Mouse (Mus musculus): ENCODE results near the gene Hectd1.

The Hectd1 gene

GRCm38 (mm10) chr12:51829290-51830076 lies at the start of gene Hectd1:
Hectd1 (minus strand) TSS chr12:51829536.
- peak; percentile 80 to 85 for DNase-seq

GRCm38 (mm10) chr12:51871446-51872144 lies 42.3 kb upstream of the Hectd1 start:
- DNase-seq: no peak

DNA sequence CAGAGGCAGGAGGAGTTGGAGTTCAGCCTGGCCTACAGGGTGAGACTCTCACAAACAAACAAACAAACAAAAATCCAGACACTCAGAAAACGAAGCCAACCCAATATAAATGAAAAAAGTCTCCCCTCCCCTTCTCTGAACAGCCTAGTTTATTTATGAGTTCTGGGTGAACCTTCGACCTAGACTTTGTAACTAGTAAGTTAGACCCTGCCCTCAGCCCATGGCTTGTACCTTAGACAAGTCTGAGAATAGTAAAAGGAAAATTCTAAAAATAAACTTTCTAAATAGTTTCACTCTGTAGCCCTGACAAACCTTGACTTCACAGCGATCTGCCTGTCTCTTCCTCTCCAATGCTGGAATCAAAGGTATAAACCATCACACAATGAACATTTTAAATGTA lies 40.2 kb upstream of the Hectd1 start:
- DNase-seq: no peak

GRCm38 (mm10) chr12:51867076-51867475 lies 37.7 kb upstream of the Hectd1 start:
- no peak for DNase-seq

DNA sequence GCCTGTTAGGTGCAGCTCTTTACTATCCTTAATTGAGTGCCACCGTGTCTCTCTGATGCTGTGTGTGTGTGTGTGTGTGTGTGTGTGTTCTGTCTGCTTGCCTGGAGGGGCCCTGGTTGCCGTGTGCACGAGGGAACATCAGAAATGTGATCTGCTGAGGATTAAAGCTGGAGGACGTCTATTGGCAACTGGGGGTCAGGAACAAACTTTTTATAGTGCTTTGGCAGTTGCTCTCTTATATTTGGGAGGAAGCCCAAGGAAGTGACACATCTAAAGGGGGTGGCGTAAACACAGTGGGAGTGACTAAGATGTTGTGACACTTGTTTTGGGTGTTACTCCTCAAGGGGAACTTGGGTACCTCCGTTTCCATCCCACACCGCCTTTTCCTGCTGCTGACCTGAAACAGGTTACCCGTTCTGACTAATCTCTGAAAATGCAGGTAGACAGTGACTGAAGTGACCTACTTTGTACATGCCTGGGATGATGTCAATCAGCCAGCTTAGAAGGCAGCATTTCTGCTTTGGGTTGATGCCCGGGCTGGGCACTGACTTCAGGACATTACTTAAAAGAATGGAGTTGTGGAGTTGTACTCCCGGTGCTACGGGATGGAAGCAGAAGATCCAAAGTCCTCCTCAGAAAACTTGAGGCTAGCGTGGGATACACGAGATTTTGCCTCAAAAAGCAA lies 37.0 kb upstream of the Hectd1 start:
- DNase-seq: peak in 1 of 2 experiments; percentile 12

DNA sequence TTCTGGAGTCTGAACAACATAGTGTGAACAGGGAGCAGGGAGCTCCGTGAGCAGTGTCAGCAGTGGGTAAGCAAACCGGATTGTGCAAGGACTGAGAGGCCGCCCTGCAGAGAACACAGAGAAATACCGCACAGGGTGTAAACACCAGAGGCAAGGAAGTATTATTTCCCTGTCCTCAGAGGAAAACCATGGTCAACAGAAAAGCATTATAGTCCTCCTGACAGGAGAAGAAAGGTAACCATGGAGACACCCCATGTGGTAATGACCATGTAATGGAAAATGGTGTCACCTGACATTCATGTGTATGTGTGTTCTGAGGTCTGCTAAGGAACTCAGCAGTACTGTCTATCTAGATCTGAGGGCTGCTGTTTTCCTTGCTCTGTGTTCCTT lies 36.4 kb upstream of the Hectd1 start:
- DNase-seq: peak in 1 of 2 experiments; percentile 10

GRCm38 (mm10) chr12:51865061-51865789 lies 35.9 kb upstream of the Hectd1 start:
- no peak for DNase-seq

DNA sequence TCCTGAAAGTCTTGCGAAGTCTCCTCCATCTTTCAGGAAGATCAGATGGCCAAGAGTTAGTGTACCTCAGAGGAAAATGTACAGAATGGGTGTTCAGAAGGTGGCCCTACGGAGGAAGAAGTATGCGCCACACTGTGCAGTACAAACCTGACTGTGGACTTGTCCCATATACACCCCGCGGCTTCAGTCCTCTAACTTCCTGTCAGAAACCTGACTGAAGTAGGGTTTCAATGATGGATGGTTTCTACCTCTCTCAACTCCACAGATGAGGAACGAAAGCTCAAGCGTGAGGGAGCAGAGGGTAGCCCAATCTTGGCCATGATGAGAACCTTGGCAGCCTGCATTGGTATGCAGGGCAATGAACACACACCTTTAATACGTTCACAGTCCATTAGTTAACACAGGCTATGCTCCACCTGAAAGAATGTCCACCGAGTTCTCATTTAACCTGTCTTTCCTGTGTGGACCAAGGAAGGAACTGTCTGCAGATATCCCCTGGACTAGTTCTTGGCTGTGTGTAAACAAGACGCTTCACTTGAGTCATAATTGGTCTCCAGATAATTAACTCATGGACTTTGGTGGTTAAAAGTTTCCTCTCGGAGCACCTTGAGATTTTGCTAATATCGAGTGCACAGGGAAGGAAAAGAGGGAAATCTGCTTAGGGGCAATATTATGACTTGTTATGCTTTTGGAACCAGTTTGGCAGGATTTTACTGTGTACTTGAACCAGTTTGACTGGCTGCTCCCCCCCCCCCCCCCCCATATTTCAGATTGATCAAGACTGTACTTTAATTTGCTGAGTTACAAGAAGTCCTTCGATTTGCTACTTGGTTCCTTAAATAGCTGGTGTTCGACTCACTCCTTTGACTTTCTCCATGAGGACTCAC lies 34.0 kb upstream of the Hectd1 start:
- no peak for DNase-seq

GRCm38 (mm10) chr12:51858134-51859028 lies 29.0 kb upstream of the Hectd1 start:
- DNase-seq: no peak

DNA sequence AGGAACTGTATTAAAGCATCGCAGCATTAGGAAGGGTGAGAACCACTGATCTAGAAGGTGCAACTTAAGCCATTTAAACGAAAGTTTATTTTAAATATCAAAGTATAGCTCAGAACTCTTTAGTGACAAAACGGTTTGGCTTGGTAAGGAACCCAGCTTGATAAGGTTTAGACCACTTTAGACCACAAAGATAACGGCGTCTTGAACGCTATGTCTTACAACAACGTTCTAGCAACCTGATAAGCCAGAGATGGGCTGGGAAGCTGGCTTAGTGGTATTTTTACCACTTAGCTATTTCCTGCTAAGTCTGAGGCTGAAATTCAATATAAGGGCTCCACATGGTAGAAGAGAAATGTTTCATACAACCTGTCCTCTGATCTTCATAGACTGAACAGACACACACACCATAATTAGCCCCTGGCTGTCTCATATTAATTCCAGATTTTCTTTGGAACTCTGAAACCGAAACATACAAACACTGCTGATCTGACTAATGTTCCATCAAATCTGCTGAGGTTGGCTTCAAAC lies 27.5 kb upstream of the Hectd1 start:
- DNase-seq: no peak

DNA sequence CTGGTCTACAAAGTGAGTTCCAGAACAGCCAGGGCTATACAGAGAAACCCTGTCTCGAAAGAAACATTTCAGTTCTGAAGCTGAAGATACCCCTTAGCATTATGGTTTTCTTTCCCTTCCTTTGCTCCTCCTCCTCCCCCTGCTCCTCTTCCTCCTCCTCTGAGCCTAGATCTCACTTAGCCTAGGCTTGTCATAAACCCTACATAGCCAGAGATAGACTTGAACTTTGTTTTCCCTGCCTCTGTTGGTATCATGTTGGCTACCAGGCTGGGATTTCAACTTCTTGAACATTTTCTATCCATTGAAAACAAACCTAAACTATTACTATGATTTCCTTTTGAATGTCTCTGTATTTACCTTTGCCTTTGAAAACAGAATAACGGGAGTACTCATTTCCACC lies 26.5 kb upstream of the Hectd1 start:
- no peak for DNase-seq

DNA sequence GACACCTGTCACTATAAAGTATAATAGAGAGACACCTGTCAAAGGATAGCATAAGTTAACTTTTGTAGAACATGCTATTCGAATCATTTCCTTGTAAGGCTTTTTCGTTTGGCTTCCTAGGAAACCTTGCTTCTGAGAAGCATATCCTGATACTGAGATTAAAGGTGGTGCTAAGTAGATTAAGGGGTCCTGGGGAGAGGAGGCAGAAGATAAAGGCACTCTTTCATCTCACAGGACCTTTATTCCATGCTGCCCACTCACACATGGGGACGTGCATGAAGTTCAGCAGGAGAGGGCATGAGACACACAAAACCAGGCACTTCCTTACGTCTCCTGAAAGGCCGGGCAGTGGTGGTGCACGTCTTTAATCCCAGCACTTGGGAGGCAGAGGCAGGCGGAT lies 26.1 kb upstream of the Hectd1 start:
- DNase-seq: no peak

DNA sequence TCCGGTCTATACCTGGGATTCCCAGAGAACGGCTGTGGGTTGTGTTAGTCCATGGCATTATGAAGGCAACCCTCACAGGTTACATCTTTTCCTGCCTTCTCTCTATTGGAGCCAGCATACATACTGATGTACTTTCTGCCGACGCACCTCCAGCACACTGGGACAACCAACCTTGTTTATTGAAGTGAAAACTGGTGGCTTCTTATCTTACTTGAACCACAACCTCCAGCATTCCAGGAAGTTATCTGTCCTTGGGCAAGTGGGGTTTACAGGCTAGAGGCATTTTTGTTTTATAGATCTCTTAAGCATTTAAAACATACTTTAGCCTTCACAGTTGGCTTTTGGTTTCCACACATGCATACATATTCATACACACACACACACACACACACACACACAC lies 22.3 kb upstream of the Hectd1 start:
- DNase-seq: no peak

GRCm38 (mm10) chr12:51851155-51851554 lies 21.8 kb upstream of the Hectd1 start:
- DNase-seq: no peak

GRCm38 (mm10) chr12:51850339-51850738 lies 21.0 kb upstream of the Hectd1 start:
- no peak for DNase-seq

DNA sequence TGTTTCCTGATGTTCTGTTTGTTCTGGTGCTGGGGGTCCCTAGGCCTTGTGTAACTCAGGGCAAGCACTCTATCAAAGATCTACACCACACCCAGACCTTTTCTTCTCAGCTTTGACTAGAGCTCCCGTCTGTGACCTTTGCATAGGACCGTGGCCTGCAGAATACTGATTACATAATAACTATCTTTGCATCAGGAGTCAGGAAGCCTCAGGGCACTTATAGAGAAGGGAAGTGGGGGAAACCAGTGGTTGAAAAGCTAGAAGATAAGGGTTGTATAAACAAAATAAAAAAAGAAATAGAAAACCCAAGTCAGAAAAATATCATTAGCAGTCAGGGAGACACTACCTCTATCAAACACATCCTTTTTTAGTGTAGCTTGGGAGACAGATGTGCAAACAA lies 20.6 kb upstream of the Hectd1 start:
- no peak for DNase-seq

DNA sequence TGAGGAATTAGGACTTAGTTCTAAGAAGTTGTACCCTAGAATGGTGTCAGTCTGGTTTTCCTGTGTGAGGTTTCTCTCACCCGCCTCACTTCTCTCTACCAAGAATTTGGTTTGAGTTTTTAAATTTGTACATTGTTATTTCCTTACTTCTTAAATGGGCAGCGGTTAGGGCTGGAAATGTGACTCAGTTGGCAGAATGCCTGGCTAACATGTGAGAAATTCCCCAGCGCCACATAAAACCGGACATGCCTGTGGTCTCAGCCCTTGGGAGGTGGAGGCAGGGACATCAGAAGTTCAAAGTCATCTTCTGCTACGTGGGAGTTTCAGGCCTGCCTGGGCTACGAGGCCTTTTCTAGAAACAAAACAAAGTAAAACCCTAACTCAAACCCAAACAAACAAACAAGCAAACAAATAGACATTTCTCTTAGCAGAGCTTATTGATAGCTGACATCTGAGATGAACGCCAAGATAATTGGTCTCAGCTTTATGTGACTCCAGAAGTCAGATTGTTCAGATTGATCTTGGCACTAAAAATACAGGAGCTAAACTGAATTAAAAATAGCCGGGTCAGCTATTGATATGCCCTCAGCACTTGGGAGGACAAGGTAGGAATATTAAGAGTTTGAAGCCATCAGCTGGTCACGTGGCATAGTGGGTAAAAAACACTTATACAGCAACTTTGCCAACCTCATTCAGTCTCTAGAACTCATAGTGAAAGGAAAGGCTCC lies 18.8 kb upstream of the Hectd1 start:
- DNase-seq: no peak

- no peak for DNase-seq
Observed at GRCm38 (mm10) chr12:51845261-51845660, 15.9 kb upstream of the Hectd1 start.

- DNase-seq: peak; percentile 87 to 96
Observed at GRCm38 (mm10) chr12:51844771-51845256, 15.5 kb upstream of the Hectd1 start.
